Mouse (Mus musculus) G1E (cell line): ENCODE results near the gene Arfgap2. TPM values are rescaled to one million over a fixed set of nuclear protein-coding genes. Genes with fewer than 3 reads are reported as not detected.
A peak's percentile ranks its signal among the peaks of the same experiment; 100 is the strongest.

ENCODE experiments used
- ATAC-seq: 2 replicates; pipeline ENCODE4 v1.8.0; 2016; ENCODE audit warnings: mild to moderate bottlenecking; ENCODE audit not compliant: insufficient number of reproducible peaks, poor library complexity, low FRiP score, severe bottlenecking; ENCODE audit errors: extremely low read depth
- DNase-seq: peaks from one replicate; pipeline ENCODE4 v3.0.0; 2012; ENCODE audit warnings: low spot score
- H3K27me3 ChIP-seq: 2 replicates; pipeline ENCODE4 v1.6.1; 2012; ENCODE audit warnings: mild to moderate bottlenecking, low read length, inconsistent platforms; ENCODE audit not compliant: insufficient read depth
- H3K36me3 ChIP-seq: replicated peaks from 2 replicates; pipeline ENCODE3; 2012; ENCODE audit warnings: mild to moderate bottlenecking, inconsistent platforms
- H3K4me1 ChIP-seq: 2 replicates; pipeline ENCODE4 v1.6.1; 2012; ENCODE audit warnings: low read depth, low read length, inconsistent platforms, mixed read lengths; ENCODE audit not compliant: insufficient read depth
- H3K4me3 ChIP-seq: 2 replicates; pipeline ENCODE4 v1.5.1; 2012; ENCODE audit warnings: low read depth, mild to moderate bottlenecking, inconsistent platforms, low read length, moderate library complexity, mixed read lengths
- H3K9me3 ChIP-seq: replicated peaks from 2 replicates; pipeline ENCODE4 v1.6.1; 2012; ENCODE audit warnings: inconsistent platforms
- CTCF ChIP-seq: IDR thresholded peaks from 2 replicates; pipeline ENCODE4 v1.5.1; 2012; ENCODE audit warnings: low read depth, low read length, inconsistent platforms, mixed read lengths
- GATA1 ChIP-seq: IDR thresholded peaks from 2 replicates; pipeline ENCODE4 v1.6.1; 2012; ENCODE audit warnings: borderline replicate concordance, low read length, inconsistent platforms, mixed read lengths
- GATA2 ChIP-seq: IDR thresholded peaks from 2 replicates; pipeline ENCODE4 v1.6.1; 2012; ENCODE audit warnings: low read depth, low read length, inconsistent platforms, borderline replicate concordance
- POLR2AphosphoS5 ChIP-seq: IDR thresholded peaks from 2 replicates; pipeline ENCODE4 v1.6.1; 2012; ENCODE audit warnings: low read depth, low read length, inconsistent platforms; ENCODE audit not compliant: insufficient replicate concordance
- TAL1 ChIP-seq: conservative IDR thresholded peaks from 2 replicates; pipeline ENCODE4 v1.6.1; 2012; ENCODE audit warnings: low read depth, low read length, inconsistent platforms, mixed read lengths
- polyA plus RNA-seq: library from polyadenylated mRNA; stranded (reverse); fragments of >175 nt; gene quantifications from 2 replicates; pipeline ENCODE4 v1.2.3, GENCODE M21; 2012
- total RNA-seq, 2 experiments: library from RNA; stranded (forward) in 1 of 2; stranded (reverse) in 1 of 2; fragments of 200-1000 nt in 1 of 2; fragments of >200 nt in 1 of 2; fragmentation: Nextera tagmentation in 1 of 2; gene quantifications; 2 replicates each; pipeline ENCODE4 v1.2.3; 2014 to 2017

Gene Arfgap2
- total and polyA plus RNA-seq, 3 experiments, result 42.1 to 53.0 (median 48.5) TPM

DNA sequence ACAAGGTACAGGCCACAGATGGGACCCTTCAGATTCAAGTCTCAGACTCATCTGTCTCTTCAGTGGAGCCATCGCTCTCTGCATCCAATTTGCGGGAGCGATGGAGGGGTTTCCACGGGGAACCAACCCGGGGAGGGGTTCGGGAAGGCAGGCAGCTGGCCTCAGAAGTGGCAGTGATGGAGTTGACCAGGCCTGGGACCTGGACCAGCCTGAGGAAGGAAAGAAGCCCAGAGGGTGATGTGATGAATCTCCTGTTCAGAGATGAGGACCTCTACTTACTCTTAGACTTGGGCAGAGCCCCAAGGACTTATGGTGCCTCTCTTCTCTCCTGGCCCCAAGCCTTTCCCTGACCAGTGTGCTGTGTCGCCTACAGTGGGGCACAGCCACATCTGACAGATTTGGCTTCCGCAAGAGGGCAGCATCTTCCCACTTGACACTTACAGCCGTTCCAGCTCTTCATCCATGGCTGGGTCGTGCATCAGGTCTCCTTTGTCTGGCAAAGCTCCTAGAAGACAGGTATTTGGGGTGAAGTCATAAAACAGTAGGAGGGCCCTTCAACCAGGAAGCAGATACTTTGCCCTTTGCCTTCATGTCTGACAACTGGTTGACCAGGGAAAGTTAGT, 14.1 kb downstream of the Arfgap2 start:
- 0 out of 2 replicates have a peak, but pooled peaks cover 3% of the 10 kb centered on the region for H3K27me3 ChIP-seq
- no peak for DNase-seq
- H3K4me3 ChIP-seq, result no peak overlapping the region
- TF ChIP-seq GATA1 (no peak), TAL1 (no peak), POLR2AphosphoS5 (peak; percentile 44), CTCF (no peak), GATA2 (no peak)
- peaks cover 51% of the 10 kb centered on the region for H3K36me3 ChIP-seq
- ATAC-seq, result no peak
- H3K4me1 ChIP-seq, result peaks cover 26% of the 10 kb centered on the region
- no peaks in the 10 kb centered on the region for H3K9me3 ChIP-seq

DNA sequence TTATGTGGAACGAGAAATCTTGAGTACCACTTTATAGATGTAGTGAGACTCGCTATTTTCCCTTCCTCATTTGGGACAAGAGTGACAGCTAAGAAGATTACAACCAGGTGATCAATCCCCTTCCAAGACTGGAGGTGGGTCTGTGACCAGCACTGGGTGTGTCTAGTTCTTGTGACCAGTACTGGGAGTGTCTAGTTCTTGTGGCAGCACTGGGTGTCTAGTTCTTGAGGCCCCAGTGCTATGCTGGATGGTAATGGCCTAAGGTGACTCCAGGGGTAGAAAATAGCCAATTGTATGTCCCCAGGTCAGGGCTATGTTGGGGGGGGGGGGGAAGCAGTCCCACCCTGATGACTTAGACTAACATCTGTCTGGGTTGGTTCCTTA, 14.6 kb downstream of the Arfgap2 start:
- no peaks in the 10 kb centered on the region for H3K9me3 ChIP-seq
- H3K4me1 ChIP-seq, result peaks cover 26% of the 10 kb centered on the region
- TF ChIP-seq GATA2, result no peak
- 0 out of 2 replicates have a peak, but pooled peaks have one; percentile 19 for TF ChIP-seq POLR2AphosphoS5
- ATAC-seq, result no peak
- no peak overlapping the region for H3K4me3 ChIP-seq
- peaks cover 46% of the 10 kb centered on the region for H3K36me3 ChIP-seq
- no peak for DNase-seq
- H3K27me3 ChIP-seq, result peaks cover 5% of the 10 kb centered on the region; the same call in 1 of the 2 replicates

DNA sequence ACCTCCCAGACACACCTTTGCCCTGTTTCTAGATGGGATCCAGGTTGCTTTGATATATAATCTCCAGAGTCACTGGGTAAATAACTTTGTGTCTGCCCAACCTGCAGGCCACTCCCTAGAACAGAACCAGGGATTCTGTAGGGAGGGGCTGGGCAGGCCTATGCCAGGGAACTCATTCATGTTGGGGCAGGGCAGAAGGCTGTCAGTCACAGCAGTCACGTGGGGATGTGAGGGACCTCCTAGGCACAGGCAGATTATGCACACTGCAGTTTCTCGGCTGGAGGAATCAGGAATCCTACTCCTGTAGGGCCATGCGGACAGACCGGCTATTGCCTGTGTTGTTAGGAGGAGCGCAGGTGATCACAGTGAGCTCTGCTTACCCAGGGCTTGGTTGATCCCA, 16.6 kb downstream of the Arfgap2 start:
- Histone ChIP-seq H3K27me3 (peaks cover 10% of the 10 kb centered on the region), H3K4me1 (peaks cover 32% of the 10 kb centered on the region), H3K9me3 (no peaks in the 10 kb centered on the region), H3K4me3 (no peak overlapping the region), H3K36me3 (peaks cover 26% of the 10 kb centered on the region)
- no peak for DNase-seq
- no peak for ATAC-seq
- TF ChIP-seq CTCF (no peak), GATA2 (no peak), POLR2AphosphoS5 (no peak), TAL1 (no peak), GATA1 (no peak)

DNA sequence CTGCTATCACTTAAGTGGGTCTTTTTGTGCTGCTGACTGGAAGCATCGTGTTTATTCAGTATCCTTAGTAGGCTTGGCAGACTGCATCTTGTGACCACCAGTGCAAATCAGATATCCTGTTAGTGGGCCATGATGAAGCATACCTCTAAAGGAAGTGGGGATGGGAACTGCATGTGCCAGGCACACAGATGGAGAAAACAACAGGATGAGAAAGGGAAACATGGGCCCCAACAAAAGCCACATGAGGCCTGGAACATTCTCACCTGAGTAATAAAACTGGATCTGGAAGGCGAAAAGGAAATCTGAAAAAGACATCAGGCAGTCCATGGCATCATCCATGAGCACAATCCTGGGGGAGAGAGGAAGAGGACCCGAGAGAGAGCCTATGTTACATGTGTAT, 19.2 kb downstream of the Arfgap2 start:
- peaks cover under 1% of the 10 kb centered on the region for H3K36me3 ChIP-seq
- no peak for ATAC-seq
- peaks cover 43% of the 10 kb centered on the region for H3K4me1 ChIP-seq
- peaks cover 13% of the 10 kb centered on the region for H3K27me3 ChIP-seq
- no peak overlapping the region for H3K4me3 ChIP-seq
- no peak for TF ChIP-seq GATA1
- no peak for TF ChIP-seq TAL1
- TF ChIP-seq POLR2AphosphoS5, result no peak
- TF ChIP-seq GATA2, result no peak
- no peak for TF ChIP-seq CTCF
- no peak for DNase-seq
- no peaks in the 10 kb centered on the region for H3K9me3 ChIP-seq

DNA sequence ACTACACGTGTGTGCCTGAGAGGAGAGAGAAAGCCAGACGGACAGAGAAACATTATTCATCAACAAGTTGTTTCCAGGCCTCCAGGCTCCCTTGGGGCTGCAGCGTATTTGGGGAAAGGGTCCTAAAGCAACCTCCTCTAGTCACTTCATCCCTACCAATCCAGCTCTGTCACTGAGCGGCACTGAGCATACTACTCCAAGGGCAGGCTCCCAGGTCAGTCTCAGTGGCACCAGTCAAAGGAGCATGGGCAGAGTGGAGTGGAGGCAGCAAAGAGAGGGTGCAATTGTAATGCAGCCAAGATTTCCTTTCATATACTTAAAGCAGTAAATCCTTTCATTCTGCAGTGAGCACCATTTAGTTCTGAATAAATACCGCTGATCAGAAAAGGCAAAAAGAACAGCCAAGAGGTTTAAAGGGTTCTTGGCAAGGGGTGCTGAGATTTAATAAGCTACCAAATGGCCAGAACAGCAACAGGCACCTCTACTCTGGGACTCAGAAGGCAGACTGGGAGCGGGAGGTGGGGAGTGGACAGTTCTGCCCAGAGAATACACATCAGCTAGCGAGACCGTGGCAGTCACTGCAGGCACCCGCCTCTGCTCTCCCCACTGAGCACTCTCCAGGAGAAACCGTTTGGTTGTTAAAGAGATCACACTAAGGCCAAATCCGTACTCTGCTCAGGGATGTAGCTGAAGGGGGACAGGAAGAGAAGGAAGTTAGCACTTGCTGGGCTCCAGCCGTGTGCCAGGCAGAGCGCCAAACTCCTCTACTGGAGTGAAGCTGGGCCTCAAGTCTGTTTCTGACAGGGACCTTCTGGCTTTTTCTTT, 19.8 kb downstream of the Arfgap2 start:
- Histone ChIP-seq H3K4me1 (peaks cover 37% of the 10 kb centered on the region), H3K36me3 (no peaks in the 10 kb centered on the region), H3K9me3 (no peaks in the 10 kb centered on the region), H3K27me3 (peaks cover 13% of the 10 kb centered on the region), H3K4me3 (no peak overlapping the region)
- ATAC-seq (no peak), DNase-seq (no peak)
- TF ChIP-seq GATA2 (no peak), POLR2AphosphoS5 (no peak), TAL1 (no peak), GATA1 (no peak), CTCF (no peak)

DNA sequence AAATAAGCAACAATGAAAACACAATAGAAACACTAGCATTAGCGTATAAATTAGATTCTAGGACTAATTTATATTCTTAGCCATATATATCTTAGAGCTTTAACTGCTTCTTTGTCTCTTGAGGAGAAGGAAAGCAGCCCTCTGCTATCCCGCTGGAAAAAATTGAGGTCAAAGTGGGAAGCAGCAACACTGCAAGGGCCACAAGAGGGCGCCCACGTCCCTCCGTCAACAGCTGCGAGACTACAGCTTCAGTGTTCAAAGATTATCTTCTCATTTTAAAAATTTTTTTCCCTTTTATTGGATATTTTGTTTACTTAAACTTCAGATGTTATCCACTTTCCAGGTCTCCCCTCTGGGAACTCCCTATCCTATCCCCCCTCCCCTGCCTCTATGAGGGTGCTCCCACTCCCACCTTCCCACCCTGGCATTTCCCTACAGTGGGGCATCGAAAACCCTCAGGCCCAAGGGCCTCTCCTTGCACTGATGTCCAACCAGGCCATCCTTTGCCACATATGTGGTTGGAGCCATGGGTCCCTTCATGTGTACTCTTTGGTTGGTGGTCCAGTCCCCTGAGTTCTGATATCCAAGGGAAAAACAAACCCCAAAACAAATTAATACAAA, 21.2 kb downstream of the Arfgap2 start:
- H3K4me1 ChIP-seq, result peaks cover 35% of the 10 kb centered on the region
- H3K9me3 ChIP-seq, result no peaks in the 10 kb centered on the region
- DNase-seq (peak; percentile 38), ATAC-seq (no peak)
- peaks cover 15% of the 10 kb centered on the region for H3K27me3 ChIP-seq
- H3K36me3 ChIP-seq, result no peaks in the 10 kb centered on the region
- H3K4me3 ChIP-seq, result no peak overlapping the region
- TF ChIP-seq TAL1, result no peak
- TF ChIP-seq CTCF, result peak; percentile 71
